Mouse (Mus musculus): ENCODE measurements around the gene Gtdc1. TPM values are rescaled to one million over a fixed set of nuclear protein-coding genes. Genes with fewer than 3 reads are reported as not detected.

Gtdc1 gene
- polyA plus RNA-seq, 1 experiment: 4.9 TPM

GRCm38 (mm10) chr2:44700276-44700675 is 227.2 kb downstream of the Gtdc1 start:
- TF ChIP-seq E2F4 (IDR thresholded peaks at IDR 0.05; ENCODE audit: insufficient read depth) (no peak), TCF3 (IDR thresholded peaks at IDR 0.05; ENCODE audit: insufficient read length, low read depth) (no peak), MYOD1 (IDR thresholded peaks at IDR 0.05; ENCODE audit: control insufficient read depth in 1 of 3, insufficient read length in 2 of 3, low read depth in 2 of 3) (no peak), CEBPB (IDR thresholded peaks at IDR 0.05; ENCODE audit: insufficient read depth, poor library complexity, severe bottlenecking) (no peak), SRF (IDR thresholded peaks at IDR 0.05; ENCODE audit: control insufficient read depth, insufficient read length, low read depth) (no peak), MAX (IDR thresholded peaks at IDR 0.05; ENCODE audit: low read depth) (no peak), REST (IDR thresholded peaks at IDR 0.05; ENCODE audit: insufficient read depth, insufficient read length) (no peak), MYOG (IDR thresholded peaks at IDR 0.05; ENCODE audit: control insufficient read depth in 1 of 3, insufficient read depth in 1 of 3, insufficient read length in 2 of 3, low read depth in 2 of 3) (no peak), TCF12 (IDR thresholded peaks at IDR 0.05; ENCODE audit: insufficient read depth, poor library complexity, severe bottlenecking) (no peak), USF1 (IDR thresholded peaks at IDR 0.05; ENCODE audit: low read depth) (no peak), POLR2AphosphoS2 (IDR thresholded peaks at IDR 0.05; ENCODE audit: insufficient read length, low read depth) (no peak), POLR2A (IDR thresholded peaks at IDR 0.05; ENCODE audit: insufficient read length, low read depth) (no peak)
- Histone ChIP-seq H3K27me3 (ENCODE audit: control insufficient read depth, insufficient read depth, insufficient read length) (no peaks in the 10 kb centered on the region), H3K4me2 (ENCODE audit: low read depth) (no peak overlapping the region), H3K36me3 (ENCODE audit: control insufficient read depth, insufficient read depth) (no peaks in the 10 kb centered on the region), H3K79me2 (ENCODE audit: control insufficient read depth, insufficient read depth) (no peaks in the 10 kb centered on the region), H3ac (ENCODE audit: control insufficient read depth, insufficient read length) (no peak overlapping the region), H3K4me3 (no peak overlapping the region)

GRCm38 (mm10) chr2:44696441-44696840 is 231.0 kb downstream of the Gtdc1 start:
- Histone ChIP-seq H3K27me3 (ENCODE audit: control insufficient read depth, insufficient read depth, insufficient read length) (no peaks in the 10 kb centered on the region), H3K36me3 (ENCODE audit: control insufficient read depth, insufficient read depth) (no peaks in the 10 kb centered on the region), H3ac (ENCODE audit: control insufficient read depth, insufficient read length) (no peak overlapping the region), H3K4me3 (no peak overlapping the region), H3K4me2 (ENCODE audit: low read depth) (no peak overlapping the region), H3K79me2 (ENCODE audit: control insufficient read depth, insufficient read depth) (no peaks in the 10 kb centered on the region)
- TF ChIP-seq USF1 (IDR thresholded peaks at IDR 0.05; ENCODE audit: low read depth): no peak
- no peak for TF ChIP-seq SRF (IDR thresholded peaks at IDR 0.05; ENCODE audit: control insufficient read depth, insufficient read length, low read depth)
- no peak for TF ChIP-seq E2F4 (IDR thresholded peaks at IDR 0.05; ENCODE audit: insufficient read depth)
- no peak for TF ChIP-seq TCF12 (IDR thresholded peaks at IDR 0.05; ENCODE audit: insufficient read depth, poor library complexity, severe bottlenecking)
- TF ChIP-seq MAX (IDR thresholded peaks at IDR 0.05; ENCODE audit: low read depth): no peak
- no peak for TF ChIP-seq MYOD1 (IDR thresholded peaks at IDR 0.05; ENCODE audit: control insufficient read depth in 1 of 3, insufficient read length in 2 of 3, low read depth in 2 of 3)
- TF ChIP-seq POLR2A (IDR thresholded peaks at IDR 0.05; ENCODE audit: insufficient read length, low read depth): no peak
- no peak for TF ChIP-seq TCF3 (IDR thresholded peaks at IDR 0.05; ENCODE audit: insufficient read length, low read depth)
- TF ChIP-seq REST (IDR thresholded peaks at IDR 0.05; ENCODE audit: insufficient read depth, insufficient read length): no peak
- no peak for TF ChIP-seq CEBPB (IDR thresholded peaks at IDR 0.05; ENCODE audit: insufficient read depth, poor library complexity, severe bottlenecking)
- TF ChIP-seq MYOG (IDR thresholded peaks at IDR 0.05; ENCODE audit: control insufficient read depth in 1 of 3, insufficient read depth in 1 of 3, insufficient read length in 2 of 3, low read depth in 2 of 3): no peak
- no peak for TF ChIP-seq POLR2AphosphoS2 (IDR thresholded peaks at IDR 0.05; ENCODE audit: insufficient read length, low read depth)

GRCm38 (mm10) chr2:44693898-44694297 is 233.6 kb downstream of the Gtdc1 start:
- Histone ChIP-seq H3ac (ENCODE audit: control insufficient read depth, insufficient read length) (no peak overlapping the region), H3K79me2 (ENCODE audit: control insufficient read depth, insufficient read depth) (no peaks in the 10 kb centered on the region), H3K4me2 (ENCODE audit: low read depth) (no peak overlapping the region), H3K36me3 (ENCODE audit: control insufficient read depth, insufficient read depth) (no peaks in the 10 kb centered on the region), H3K4me3 (no peak overlapping the region), H3K27me3 (ENCODE audit: control insufficient read depth, insufficient read depth, insufficient read length) (no peaks in the 10 kb centered on the region)
- TF ChIP-seq POLR2A (IDR thresholded peaks at IDR 0.05; ENCODE audit: insufficient read length, low read depth): no peak
- TF ChIP-seq MYOG (IDR thresholded peaks at IDR 0.05; ENCODE audit: control insufficient read depth in 1 of 3, insufficient read depth in 1 of 3, insufficient read length in 2 of 3, low read depth in 2 of 3): no peak
- TF ChIP-seq POLR2AphosphoS2 (IDR thresholded peaks at IDR 0.05; ENCODE audit: insufficient read length, low read depth): no peak
- no peak for TF ChIP-seq REST (IDR thresholded peaks at IDR 0.05; ENCODE audit: insufficient read depth, insufficient read length)
- no peak for TF ChIP-seq E2F4 (IDR thresholded peaks at IDR 0.05; ENCODE audit: insufficient read depth)
- no peak for TF ChIP-seq TCF12 (IDR thresholded peaks at IDR 0.05; ENCODE audit: insufficient read depth, poor library complexity, severe bottlenecking)
- no peak for TF ChIP-seq USF1 (IDR thresholded peaks at IDR 0.05; ENCODE audit: low read depth)
- TF ChIP-seq TCF3 (IDR thresholded peaks at IDR 0.05; ENCODE audit: insufficient read length, low read depth): no peak
- TF ChIP-seq MYOD1 (IDR thresholded peaks at IDR 0.05; ENCODE audit: control insufficient read depth in 1 of 3, insufficient read length in 2 of 3, low read depth in 2 of 3): no peak
- no peak for TF ChIP-seq SRF (IDR thresholded peaks at IDR 0.05; ENCODE audit: control insufficient read depth, insufficient read length, low read depth)
- no peak for TF ChIP-seq CEBPB (IDR thresholded peaks at IDR 0.05; ENCODE audit: insufficient read depth, poor library complexity, severe bottlenecking)

GRCm38 (mm10) chr2:44664049-44664448 is 263.4 kb downstream of the Gtdc1 start:
- no peak for TF ChIP-seq USF1 (IDR thresholded peaks at IDR 0.05; ENCODE audit: low read depth)
- no peak for TF ChIP-seq TCF3 (IDR thresholded peaks at IDR 0.05; ENCODE audit: insufficient read length, low read depth)
- TF ChIP-seq CEBPB (IDR thresholded peaks at IDR 0.05; ENCODE audit: insufficient read depth, poor library complexity, severe bottlenecking): no peak
- no peaks in the 10 kb centered on the region for H3K36me3 ChIP-seq (ENCODE audit: control insufficient read depth, insufficient read depth)
- H3K4me2 ChIP-seq (ENCODE audit: low read depth): no peak overlapping the region
- H3K79me2 ChIP-seq (ENCODE audit: control insufficient read depth, insufficient read depth): no peaks in the 10 kb centered on the region
- H3K27me3 ChIP-seq (ENCODE audit: control insufficient read depth, insufficient read depth, insufficient read length): no peaks in the 10 kb centered on the region
- H3K4me3 ChIP-seq: no peak overlapping the region
- no peak overlapping the region for H3ac ChIP-seq (ENCODE audit: control insufficient read depth, insufficient read length)

GRCm38 (mm10) chr2:44659870-44660269 is 267.6 kb downstream of the Gtdc1 start:
- H3ac ChIP-seq (ENCODE audit: control insufficient read depth, insufficient read length): no peak overlapping the region

More at GRCm38 (mm10) chr2:44659870-44660269, 267.6 kb downstream of the Gtdc1 start:
- TF ChIP-seq E2F4 (IDR thresholded peaks at IDR 0.05; ENCODE audit: insufficient read depth) (no peak), TCF12 (IDR thresholded peaks at IDR 0.05; ENCODE audit: insufficient read depth, poor library complexity, severe bottlenecking) (no peak), SRF (IDR thresholded peaks at IDR 0.05; ENCODE audit: control insufficient read depth, insufficient read length, low read depth) (no peak), TCF3 (IDR thresholded peaks at IDR 0.05; ENCODE audit: insufficient read length, low read depth) (no peak), MYOD1 (IDR thresholded peaks at IDR 0.05; ENCODE audit: control insufficient read depth in 1 of 3, insufficient read length in 2 of 3, low read depth in 2 of 3) (no peak), POLR2A (IDR thresholded peaks at IDR 0.05; ENCODE audit: insufficient read length, low read depth) (no peak), CEBPB (IDR thresholded peaks at IDR 0.05; ENCODE audit: insufficient read depth, poor library complexity, severe bottlenecking) (no peak), USF1 (IDR thresholded peaks at IDR 0.05; ENCODE audit: low read depth) (no peak), REST (IDR thresholded peaks at IDR 0.05; ENCODE audit: insufficient read depth, insufficient read length) (no peak)
- Histone ChIP-seq H3K27me3 (ENCODE audit: control insufficient read depth, insufficient read depth, insufficient read length) (no peaks in the 10 kb centered on the region), H3K4me2 (ENCODE audit: low read depth) (no peak overlapping the region), H3K79me2 (ENCODE audit: control insufficient read depth, insufficient read depth) (no peaks in the 10 kb centered on the region), H3K4me3 (no peak overlapping the region), H3K36me3 (ENCODE audit: control insufficient read depth, insufficient read depth) (no peaks in the 10 kb centered on the region)
